Mouse (Mus musculus): ENCODE measurements at regions not wholly inside any gene's neighbourhood (a gene's known extent, or its start where the extent isn't known, plus 50 kb on each side); places are given as distances from the start of the nearest gene placed in this dataset.

- no peak overlapping the region for H3K9ac ChIP-seq (ENCODE audit: low read depth, low read length)
- H3K27ac ChIP-seq (ENCODE audit: low read length), result no peak overlapping the region
- no peaks in the 10 kb centered on the region for H3K4me1 ChIP-seq (ENCODE audit: control insufficient read depth, insufficient read depth, low read length)
- WGBS, result 87% methylated on average over 2 of the region's 2 CpGs
- no peak overlapping the region for H3K4me2 ChIP-seq (ENCODE audit: low read length)
- no peaks in the 10 kb centered on the region for H3K9me3 ChIP-seq (replicated peaks; ENCODE audit: control insufficient read depth, low read length, poor library complexity, severe bottlenecking)
- no peak for ATAC-seq
- 0 out of 2 replicates have a peak, but pooled peaks cover 3% of the 10 kb centered on the region for H3K27me3 ChIP-seq (ENCODE audit: control insufficient read depth, insufficient read depth, low read depth, low read length)
- H3K36me3 ChIP-seq (ENCODE audit: control insufficient read depth, insufficient read depth, low read length), result no peaks in the 10 kb centered on the region
- no peak overlapping the region for H3K4me3 ChIP-seq (ENCODE audit: low read depth, low read length)
Observed at GRCm38 (mm10) chr13:102380667-102381066, 312.7 kb upstream of the Cd180 start.

- no peak for ATAC-seq
- no peaks in the 10 kb centered on the region for H3K9me3 ChIP-seq (replicated peaks; ENCODE audit: control insufficient read depth, low read length, poor library complexity, severe bottlenecking)
- H3K27me3 ChIP-seq (ENCODE audit: control insufficient read depth, insufficient read depth, low read depth, low read length), result no peaks in the 10 kb centered on the region
- H3K36me3 ChIP-seq (ENCODE audit: control insufficient read depth, insufficient read depth, low read length), result no peaks in the 10 kb centered on the region
- no peak overlapping the region for H3K27ac ChIP-seq (ENCODE audit: low read length)
- H3K9ac ChIP-seq (ENCODE audit: low read depth, low read length), result no peak overlapping the region
- H3K4me2 ChIP-seq (ENCODE audit: low read length), result no peak overlapping the region
- no peak overlapping the region for H3K4me3 ChIP-seq (ENCODE audit: low read depth, low read length)
- H3K4me1 ChIP-seq (ENCODE audit: control insufficient read depth, insufficient read depth, low read length), result peaks cover 3% of the 10 kb centered on the region; the same call in 1 of the 2 replicates
- WGBS, result 74% methylated on average over 2 of the region's 2 CpGs
Observed at GRCm38 (mm10) chr13:102391911-102392310, 301.4 kb upstream of the Cd180 start.

- H3K27ac ChIP-seq (ENCODE audit: low read length), result no peak overlapping the region
- H3K4me1 ChIP-seq (ENCODE audit: control insufficient read depth, insufficient read depth, low read length), result peaks cover 3% of the 10 kb centered on the region; the same call in 1 of the 2 replicates
- H3K27me3 ChIP-seq (ENCODE audit: control insufficient read depth, insufficient read depth, low read depth, low read length), result no peaks in the 10 kb centered on the region
- WGBS, result 21% methylated on average over 10 of the region's 10 CpGs
- H3K4me2 ChIP-seq (ENCODE audit: low read length), result no peak overlapping the region
- no peak for ATAC-seq
- no peaks in the 10 kb centered on the region for H3K36me3 ChIP-seq (ENCODE audit: control insufficient read depth, insufficient read depth, low read length)
- no peaks in the 10 kb centered on the region for H3K9me3 ChIP-seq (replicated peaks; ENCODE audit: control insufficient read depth, low read length, poor library complexity, severe bottlenecking)
- no peak overlapping the region for H3K4me3 ChIP-seq (ENCODE audit: low read depth, low read length)
- no peak overlapping the region for H3K9ac ChIP-seq (ENCODE audit: low read depth, low read length)
Observed at GRCm38 (mm10) chr13:102392868-102393661, 300.3 kb upstream of the Cd180 start.

GRCm38 (mm10) chr13:102393662-102393970 lies 299.7 kb upstream of the Cd180 start:
- 53% methylated on average over 2 of the region's 2 CpGs for WGBS
- peaks cover 3% of the 10 kb centered on the region; the same call in 1 of the 2 replicates for H3K4me1 ChIP-seq (ENCODE audit: control insufficient read depth, insufficient read depth, low read length)
- no peaks in the 10 kb centered on the region for H3K36me3 ChIP-seq (ENCODE audit: control insufficient read depth, insufficient read depth, low read length)
- no peak overlapping the region for H3K9ac ChIP-seq (ENCODE audit: low read depth, low read length)
- H3K4me2 ChIP-seq (ENCODE audit: low read length), result no peak overlapping the region
- H3K4me3 ChIP-seq (ENCODE audit: low read depth, low read length), result no peak overlapping the region
- no peak overlapping the region for H3K27ac ChIP-seq (ENCODE audit: low read length)
- no peak for ATAC-seq
- H3K9me3 ChIP-seq (replicated peaks; ENCODE audit: control insufficient read depth, low read length, poor library complexity, severe bottlenecking), result no peaks in the 10 kb centered on the region
- H3K27me3 ChIP-seq (ENCODE audit: control insufficient read depth, insufficient read depth, low read depth, low read length), result no peaks in the 10 kb centered on the region

- no peak overlapping the region for H3K9ac ChIP-seq (ENCODE audit: low read depth, low read length)
- H3K27me3 ChIP-seq (ENCODE audit: control insufficient read depth, insufficient read depth, low read depth, low read length), result no peaks in the 10 kb centered on the region
- H3K36me3 ChIP-seq (ENCODE audit: control insufficient read depth, insufficient read depth, low read length), result no peaks in the 10 kb centered on the region
- H3K9me3 ChIP-seq (replicated peaks; ENCODE audit: control insufficient read depth, low read length, poor library complexity, severe bottlenecking), result no peaks in the 10 kb centered on the region
- no peak overlapping the region for H3K27ac ChIP-seq (ENCODE audit: low read length)
- H3K4me2 ChIP-seq (ENCODE audit: low read length), result no peak overlapping the region
- no peak for ATAC-seq
- 93% methylated on average over 3 of the region's 3 CpGs for WGBS
- no peak overlapping the region for H3K4me3 ChIP-seq (ENCODE audit: low read depth, low read length)
- H3K4me1 ChIP-seq (ENCODE audit: control insufficient read depth, insufficient read depth, low read length), result peaks cover 3% of the 10 kb centered on the region; the same call in 1 of the 2 replicates
Observed at GRCm38 (mm10) chr13:102394057-102394456, 299.3 kb upstream of the Cd180 start.

GRCm38 (mm10) chr13:102397411-102397810 lies 295.9 kb upstream of the Cd180 start:
- H3K4me1 ChIP-seq (ENCODE audit: control insufficient read depth, insufficient read depth, low read length), result peaks cover 3% of the 10 kb centered on the region; the same call in 1 of the 2 replicates
- H3K27ac ChIP-seq (ENCODE audit: low read length), result no peak overlapping the region
- no peak for ATAC-seq
- H3K9ac ChIP-seq (ENCODE audit: low read depth, low read length), result no peak overlapping the region
- H3K36me3 ChIP-seq (ENCODE audit: control insufficient read depth, insufficient read depth, low read length), result no peaks in the 10 kb centered on the region
- no peak overlapping the region for H3K4me3 ChIP-seq (ENCODE audit: low read depth, low read length)
- H3K9me3 ChIP-seq (replicated peaks; ENCODE audit: control insufficient read depth, low read length, poor library complexity, severe bottlenecking), result no peaks in the 10 kb centered on the region
- no peak overlapping the region for H3K4me2 ChIP-seq (ENCODE audit: low read length)
- 89% methylated on average over 4 of the region's 4 CpGs for WGBS
- H3K27me3 ChIP-seq (ENCODE audit: control insufficient read depth, insufficient read depth, low read depth, low read length), result no peaks in the 10 kb centered on the region

- 90% methylated on average over 4 of the region's 4 CpGs for WGBS
- Histone ChIP-seq H3K4me2 (ENCODE audit: low read length) (no peak overlapping the region), H3K27ac (ENCODE audit: low read length) (no peak overlapping the region), H3K4me1 (ENCODE audit: control insufficient read depth, insufficient read depth, low read length) (no peaks in the 10 kb centered on the region), H3K27me3 (ENCODE audit: control insufficient read depth, insufficient read depth, low read depth, low read length) (no peaks in the 10 kb centered on the region), H3K4me3 (ENCODE audit: low read depth, low read length) (no peak overlapping the region), H3K9me3 (replicated peaks; ENCODE audit: control insufficient read depth, low read length, poor library complexity, severe bottlenecking) (no peaks in the 10 kb centered on the region), H3K36me3 (ENCODE audit: control insufficient read depth, insufficient read depth, low read length) (no peaks in the 10 kb centered on the region), H3K9ac (ENCODE audit: low read depth, low read length) (no peak overlapping the region)
- no peak for ATAC-seq
Observed at GRCm38 (mm10) chr13:102411840-102412239, 281.5 kb upstream of the Cd180 start.

GRCm38 (mm10) chr13:102434372-102434954 lies 258.9 kb upstream of the Cd180 start:
- Histone ChIP-seq H3K27ac (ENCODE audit: low read length) (no peak overlapping the region), H3K27me3 (ENCODE audit: control insufficient read depth, insufficient read depth, low read depth, low read length) (no peaks in the 10 kb centered on the region), H3K4me2 (ENCODE audit: low read length) (no peak overlapping the region), H3K36me3 (ENCODE audit: control insufficient read depth, insufficient read depth, low read length) (no peaks in the 10 kb centered on the region), H3K9me3 (replicated peaks; ENCODE audit: control insufficient read depth, low read length, poor library complexity, severe bottlenecking) (no peaks in the 10 kb centered on the region), H3K4me1 (ENCODE audit: control insufficient read depth, insufficient read depth, low read length) (no peaks in the 10 kb centered on the region), H3K4me3 (ENCODE audit: low read depth, low read length) (no peak overlapping the region), H3K9ac (ENCODE audit: low read depth, low read length) (no peak overlapping the region)
- 84% methylated on average over 3 of the region's 3 CpGs for WGBS
- ATAC-seq, result no peak

- 89% methylated on average over 2 of the region's 2 CpGs for WGBS
- Histone ChIP-seq H3K4me2 (ENCODE audit: low read length) (no peak overlapping the region), H3K27ac (ENCODE audit: low read length) (no peak overlapping the region), H3K4me1 (ENCODE audit: control insufficient read depth, insufficient read depth, low read length) (no peaks in the 10 kb centered on the region), H3K27me3 (ENCODE audit: control insufficient read depth, insufficient read depth, low read depth, low read length) (no peaks in the 10 kb centered on the region), H3K36me3 (ENCODE audit: control insufficient read depth, insufficient read depth, low read length) (no peaks in the 10 kb centered on the region), H3K9ac (ENCODE audit: low read depth, low read length) (no peak overlapping the region), H3K4me3 (ENCODE audit: low read depth, low read length) (no peak overlapping the region), H3K9me3 (replicated peaks; ENCODE audit: control insufficient read depth, low read length, poor library complexity, severe bottlenecking) (no peaks in the 10 kb centered on the region)
- ATAC-seq, result no peak
Observed at GRCm38 (mm10) chr13:102442676-102443075, 250.7 kb upstream of the Cd180 start.

All from midbrain, embryonic 16.5 days (tissue).